Mouse (Mus musculus) layer of hippocampus, adult 6 months (tissue): ENCODE data around the gene Pdzrn4. TPM values are rescaled to one million over a fixed set of nuclear protein-coding genes. Genes with fewer than 3 reads are reported as not detected.

Experiments
- long read RNA-seq, 2 experiments: library from polyadenylated mRNA; unstranded; transcript quantifications; one replicate each; pipeline ENCODE4 v2.0.0; 2019 to 2020
- polyA plus RNA-seq: library from polyadenylated mRNA; unstranded; fragments of <200 nt; fragmentation: Nextera tagmentation; gene quantifications from 2 replicates; pipeline ENCODE4 v1.2.3, GENCODE M21; 2021

Pdzrn4 gene
- 5.0 and 5.2 TPM in 2 replicates for polyA plus RNA-seq
- long read RNA-seq, experiment 1, transcript Pdzrn4-201 (8 exons, 3,376 nt) = major isoform, 8 of 15 reads
- long read RNA-seq, experiment 1, partial matches to known transcripts = 6 of 15 reads
- long read RNA-seq, experiment 1, other reads (novel, unspliced or antisense) = 1 of 15 reads
- long read RNA-seq, experiment 2, transcript Pdzrn4-201 (8 exons, 3,376 nt) = major isoform, 38 of 47 reads
- long read RNA-seq, experiment 2, partial matches to known transcripts = 3 of 47 reads
- long read RNA-seq, experiment 2, other reads (novel, unspliced or antisense) = 6 of 47 reads

DNA sequence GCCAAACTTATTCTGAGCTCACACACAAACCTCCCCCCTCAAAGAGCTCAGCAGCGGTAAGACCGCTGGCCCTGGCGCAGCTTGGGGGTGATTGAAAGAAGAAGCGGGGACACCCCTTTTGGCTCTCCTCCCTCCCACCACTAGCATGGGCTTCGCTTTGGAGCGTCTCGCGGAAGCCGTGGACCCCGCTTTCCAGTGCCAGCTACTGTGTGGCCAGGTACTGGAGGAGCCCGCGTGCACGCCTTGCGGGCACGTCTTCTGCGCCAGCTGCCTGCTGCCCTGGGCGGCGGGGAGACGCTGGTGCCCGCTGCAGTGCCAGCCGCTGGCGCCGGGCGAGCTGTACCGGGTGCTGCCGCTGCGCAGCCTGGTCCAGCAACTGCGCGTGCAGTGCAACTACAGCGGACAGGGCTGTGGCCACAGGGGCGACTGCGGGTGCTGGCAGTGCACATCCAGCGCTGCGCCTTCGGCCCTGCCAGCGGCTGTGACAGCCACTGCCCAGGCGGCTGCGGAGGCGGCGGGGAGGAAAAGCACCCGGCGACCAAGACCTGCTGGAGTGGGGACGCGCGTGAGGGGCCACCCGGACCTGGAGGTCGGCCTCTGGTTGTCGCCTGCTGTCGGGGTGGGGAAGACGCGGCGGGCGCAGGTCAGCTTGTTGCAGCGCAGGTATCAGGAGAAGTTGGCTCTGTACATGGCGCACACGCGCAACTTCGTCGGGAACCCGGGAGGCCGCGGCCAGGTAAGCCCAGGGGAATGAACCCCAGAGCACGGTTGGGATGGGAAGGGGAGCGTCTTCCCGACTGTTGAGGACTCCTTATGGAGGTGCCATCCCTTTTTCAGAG, at the start of gene Pdzrn4:
Pdzrn4 (plus strand) TSS at position 112 of the 839 bp plus-strand sequence.

